Mouse (Mus musculus): ENCODE results near the gene Tmem127. TPM values are rescaled to one million over a fixed set of nuclear protein-coding genes. Genes with fewer than 3 reads are reported as not detected.
"Not testable (repeated sequence)": the region's sequence is repeated elsewhere in the genome, so short reads cannot be mapped to it uniquely, and the experiment has no call there.

Gene Tmem127
- polyA plus RNA-seq, 1 experiment: 73.6 TPM

DNA sequence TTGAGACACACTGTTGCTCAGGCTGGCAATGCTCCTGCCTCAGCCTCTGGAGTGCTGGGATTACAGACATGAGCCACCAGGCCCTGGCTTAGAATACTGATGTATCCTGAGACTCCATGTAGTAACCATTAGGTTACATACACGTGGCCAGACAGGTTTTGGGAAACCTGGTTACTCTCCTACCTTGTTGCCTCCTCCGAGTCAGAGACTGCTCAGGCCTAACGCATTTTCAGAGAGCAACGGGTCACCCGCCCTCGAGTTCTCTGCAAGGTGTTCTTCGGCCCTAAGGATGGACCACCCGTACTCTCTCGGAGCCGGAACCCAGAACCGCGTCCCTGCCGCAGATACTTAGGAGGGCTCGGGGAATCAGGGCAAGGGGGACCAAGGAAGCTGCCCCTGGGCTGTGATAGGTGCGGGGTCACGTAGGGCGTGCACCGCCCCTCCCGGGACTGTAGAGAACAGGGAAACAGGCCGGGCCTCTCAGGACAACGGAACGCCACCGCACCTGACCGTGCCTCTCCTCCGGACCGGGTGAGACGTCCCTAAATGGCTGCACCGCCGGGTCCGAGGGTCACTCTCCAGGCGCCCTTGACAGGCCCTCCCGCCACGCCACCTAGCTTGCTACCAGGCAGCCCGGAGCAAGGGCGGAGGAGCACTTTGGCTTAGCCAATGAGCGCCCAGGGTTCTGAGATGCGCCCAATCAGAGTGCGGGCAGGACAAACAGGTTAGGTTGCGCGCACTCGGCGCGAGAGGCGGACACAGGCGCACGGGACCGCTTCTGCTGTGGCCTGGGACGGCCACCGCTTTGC lies 22.0 kb downstream of the Tmem127 start, which contains the start of gene Stard7:
Gene Stard7 (plus strand): TSS at position 728 of the 809 bp plus-strand sequence.
- peak; percentile 99 for DNase-seq (ENCODE audit: low read depth)
- TF ChIP-seq POLR2A (IDR thresholded peaks at IDR 0.05; ENCODE audit: borderline replicate concordance, extremely low read depth, insufficient read depth, insufficient read length, poor library complexity, severe bottlenecking) (peak; percentile 88; the same call in 1 of the 2 replicates), CTCF (IDR thresholded peaks at IDR 0.05; ENCODE audit: borderline replicate concordance, extremely low read depth, insufficient read depth, insufficient read length) (no peak)

DNA sequence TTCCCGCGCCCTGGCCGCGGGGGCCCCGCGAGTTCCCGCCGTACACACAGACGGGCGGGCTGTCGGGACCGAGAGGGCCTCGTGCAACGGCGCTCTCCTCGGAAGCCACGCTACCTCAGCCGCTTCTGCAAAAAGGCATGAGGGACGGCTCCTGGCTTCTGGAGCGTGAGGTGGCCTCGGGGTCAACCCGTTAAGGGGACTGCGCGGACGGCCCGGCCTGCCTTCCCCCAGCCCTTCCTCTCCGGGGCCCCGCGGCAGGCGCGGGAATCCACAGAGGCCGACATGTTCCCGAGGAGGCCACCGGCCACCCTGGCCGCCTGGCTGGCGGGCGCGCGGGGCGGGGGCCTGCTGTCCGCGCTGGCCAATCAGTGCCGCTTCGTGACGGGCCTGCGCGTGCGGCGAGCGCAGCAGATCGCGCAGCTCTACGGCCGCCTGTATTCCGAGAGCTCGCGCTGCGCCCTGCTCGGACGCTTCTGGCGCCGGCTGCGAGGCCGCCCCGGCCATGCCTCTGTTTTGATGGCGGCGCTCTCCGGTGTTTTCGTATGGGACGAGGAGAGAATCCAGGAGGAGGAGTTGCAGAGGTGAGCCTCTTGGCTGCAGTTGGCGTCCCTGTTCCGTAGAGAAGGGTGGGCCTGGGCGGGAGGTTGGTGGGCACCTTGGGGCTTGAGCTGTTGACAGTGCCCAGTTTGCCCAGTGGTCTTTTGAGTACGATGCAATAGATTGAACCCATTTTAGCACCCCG lies 22.8 kb downstream of the Tmem127 start:
- TF ChIP-seq POLR2A (IDR thresholded peaks at IDR 0.05; ENCODE audit: borderline replicate concordance, extremely low read depth, insufficient read depth, insufficient read length, poor library complexity, severe bottlenecking): peak; percentile 83
- no peak for TF ChIP-seq CTCF (IDR thresholded peaks at IDR 0.05; ENCODE audit: borderline replicate concordance, extremely low read depth, insufficient read depth, insufficient read length)
- peak; percentile 95 for DNase-seq (ENCODE audit: low read depth)

DNA sequence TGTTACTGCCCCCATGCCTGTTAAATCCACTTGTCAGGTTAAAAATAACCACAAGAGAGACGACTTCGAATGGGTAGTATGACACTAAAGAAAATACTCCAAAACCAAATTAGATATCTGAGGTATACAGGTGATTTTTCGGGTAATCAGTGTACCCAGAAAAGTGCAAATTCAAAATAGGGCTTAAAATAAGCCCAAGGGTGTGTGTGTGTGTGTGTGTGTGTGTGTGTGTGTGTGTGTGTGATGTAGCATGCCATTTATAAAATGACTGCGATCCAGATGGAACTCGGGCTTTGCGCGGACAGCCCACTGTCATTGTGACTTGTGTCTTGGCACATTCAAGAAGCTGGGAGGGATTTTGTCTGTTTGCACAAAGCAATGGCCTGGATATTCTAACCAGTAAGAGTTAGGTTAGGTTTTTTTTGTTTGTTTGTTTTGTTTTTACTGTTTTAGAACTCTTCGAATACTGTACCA lies 23.4 kb downstream of the Tmem127 start:
- TF ChIP-seq CTCF (IDR thresholded peaks at IDR 0.05; ENCODE audit: borderline replicate concordance, extremely low read depth, insufficient read depth, insufficient read length) (no peak), POLR2A (IDR thresholded peaks at IDR 0.05; ENCODE audit: borderline replicate concordance, extremely low read depth, insufficient read depth, insufficient read length, poor library complexity, severe bottlenecking) (no peak)
- DNase-seq (ENCODE audit: low read depth): peak; percentile 65

DNA sequence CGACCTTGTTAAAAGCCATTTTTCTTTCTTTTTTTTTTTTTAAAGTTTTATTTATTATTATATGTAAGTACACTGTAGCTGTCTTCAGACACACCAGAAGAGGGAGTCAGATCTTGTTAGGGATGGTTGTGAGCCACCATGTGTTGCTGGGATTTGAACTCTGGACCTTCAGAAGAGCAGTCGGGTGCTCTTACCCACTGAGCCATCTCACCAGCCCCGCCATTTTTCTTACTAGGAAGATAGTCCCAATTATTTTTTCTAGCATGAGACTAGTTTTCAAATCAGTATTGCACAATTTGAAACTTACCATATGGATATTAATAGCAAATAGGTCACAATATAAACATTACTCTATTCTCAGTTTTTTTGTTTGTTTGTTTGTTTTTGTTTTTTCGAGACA lies 24.3 kb downstream of the Tmem127 start:
- DNase-seq (ENCODE audit: low read depth): not testable (repeated sequence)

DNA sequence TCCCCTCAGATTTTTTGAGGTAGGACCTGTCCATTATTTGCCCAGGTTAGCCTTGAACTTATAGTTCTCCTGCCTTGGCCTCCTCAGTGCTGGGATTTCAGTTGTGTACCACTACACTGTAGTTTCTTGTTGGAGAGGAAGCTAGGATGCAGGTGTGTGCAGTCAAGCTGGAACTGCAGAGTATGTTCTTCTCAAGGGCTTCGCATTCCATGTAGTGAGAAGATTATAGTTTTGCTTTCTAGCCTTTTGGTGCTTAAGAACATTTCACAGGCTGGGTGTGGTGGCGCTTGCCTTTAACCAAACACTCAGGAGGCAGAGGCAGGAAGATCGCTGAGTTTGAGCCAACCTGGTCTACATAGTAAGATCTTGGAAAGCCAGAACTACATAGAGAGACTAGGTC lies 25.1 kb downstream of the Tmem127 start:
- DNase-seq (ENCODE audit: low read depth): no peak
- no peak for TF ChIP-seq CTCF (IDR thresholded peaks at IDR 0.05; ENCODE audit: borderline replicate concordance, extremely low read depth, insufficient read depth, insufficient read length)

DNA sequence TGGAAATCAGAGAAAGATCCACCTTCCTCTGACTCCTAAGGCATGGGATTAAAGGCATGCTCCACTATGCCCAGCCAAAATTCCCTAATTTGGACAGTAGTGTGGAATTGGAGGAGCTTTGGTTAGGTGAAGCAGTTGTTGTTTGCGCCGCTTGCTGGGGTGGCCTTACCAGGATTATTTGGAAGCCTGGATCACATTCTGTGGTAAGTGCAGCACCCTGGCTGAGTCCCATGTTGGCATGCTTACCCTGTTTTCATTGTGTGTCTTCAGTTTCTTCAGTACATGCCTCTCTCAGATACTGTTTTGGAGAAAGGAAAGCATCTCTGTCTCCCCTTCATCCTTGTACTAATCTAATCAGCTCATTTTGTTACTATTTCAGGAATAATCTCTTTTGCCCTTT lies 26.9 kb downstream of the Tmem127 start:
- TF ChIP-seq CTCF (IDR thresholded peaks at IDR 0.05; ENCODE audit: borderline replicate concordance, extremely low read depth, insufficient read depth, insufficient read length): no peak
- no peak for TF ChIP-seq POLR2A (IDR thresholded peaks at IDR 0.05; ENCODE audit: borderline replicate concordance, extremely low read depth, insufficient read depth, insufficient read length, poor library complexity, severe bottlenecking)
- DNase-seq (ENCODE audit: low read depth): no peak

DNA sequence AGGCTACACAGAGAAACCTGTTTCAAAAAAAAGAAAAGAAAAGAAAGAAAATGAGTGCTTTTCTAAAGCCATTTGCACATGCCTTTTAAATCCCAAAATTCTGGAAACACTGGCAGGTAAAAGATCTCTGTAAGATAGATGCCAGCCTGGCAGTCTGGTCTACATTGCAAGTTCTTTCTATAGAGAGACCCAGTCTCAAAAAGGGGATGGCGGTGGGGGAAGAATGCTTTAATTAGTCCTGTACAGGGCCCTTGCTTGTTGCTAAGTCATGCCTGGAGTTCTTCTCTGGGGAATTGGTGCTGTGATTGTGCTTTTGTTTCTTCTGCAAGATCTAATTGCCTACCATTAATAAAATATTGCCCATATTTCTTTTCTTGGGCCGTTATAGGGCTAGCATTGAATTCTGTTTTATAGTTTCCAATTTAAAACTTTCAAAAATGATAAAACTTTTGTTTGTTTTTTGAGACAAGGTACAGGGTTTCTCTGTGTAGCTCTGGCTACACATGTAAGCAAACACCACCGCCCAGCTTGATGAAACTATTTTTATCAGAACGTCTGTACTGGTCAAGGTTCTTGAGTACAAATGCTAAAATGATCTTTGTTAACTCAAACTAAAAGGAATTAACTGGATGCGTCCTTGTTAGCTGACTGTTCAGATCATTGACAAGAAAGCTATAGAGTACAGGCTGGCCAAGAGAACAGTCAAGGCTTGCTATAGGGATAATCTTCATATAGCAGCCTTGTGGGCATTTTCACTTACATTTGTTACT lies 28.0 kb downstream of the Tmem127 start:
- TF ChIP-seq CTCF (IDR thresholded peaks at IDR 0.05; ENCODE audit: borderline replicate concordance, extremely low read depth, insufficient read depth, insufficient read length) (no peak), POLR2A (IDR thresholded peaks at IDR 0.05; ENCODE audit: borderline replicate concordance, extremely low read depth, insufficient read depth, insufficient read length, poor library complexity, severe bottlenecking) (no peak)
- no peak for DNase-seq (ENCODE audit: low read depth)

DNA sequence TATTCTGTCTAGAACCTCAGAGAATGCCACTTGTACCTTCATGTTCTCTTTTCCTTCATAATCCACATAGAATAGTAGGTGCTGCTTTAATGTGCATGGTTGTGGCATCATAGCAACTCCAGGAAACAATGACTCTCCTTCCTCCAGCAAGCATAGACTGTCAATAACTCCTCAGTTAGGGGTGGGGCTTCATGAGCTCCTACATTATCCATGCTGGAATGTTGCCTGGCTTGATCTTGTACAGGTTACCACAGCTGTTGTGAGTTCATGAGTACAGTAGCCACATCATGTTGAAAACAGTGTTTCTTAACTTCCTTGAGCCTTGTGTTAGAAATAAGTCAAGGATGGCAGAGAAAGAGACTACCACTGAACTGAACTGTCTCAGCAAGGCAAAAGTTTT lies 30.5 kb downstream of the Tmem127 start:
- no peak for TF ChIP-seq CTCF (IDR thresholded peaks at IDR 0.05; ENCODE audit: borderline replicate concordance, extremely low read depth, insufficient read depth, insufficient read length)
- TF ChIP-seq POLR2A (IDR thresholded peaks at IDR 0.05; ENCODE audit: borderline replicate concordance, extremely low read depth, insufficient read depth, insufficient read length, poor library complexity, severe bottlenecking): no peak
- DNase-seq (ENCODE audit: low read depth): no peak

DNA sequence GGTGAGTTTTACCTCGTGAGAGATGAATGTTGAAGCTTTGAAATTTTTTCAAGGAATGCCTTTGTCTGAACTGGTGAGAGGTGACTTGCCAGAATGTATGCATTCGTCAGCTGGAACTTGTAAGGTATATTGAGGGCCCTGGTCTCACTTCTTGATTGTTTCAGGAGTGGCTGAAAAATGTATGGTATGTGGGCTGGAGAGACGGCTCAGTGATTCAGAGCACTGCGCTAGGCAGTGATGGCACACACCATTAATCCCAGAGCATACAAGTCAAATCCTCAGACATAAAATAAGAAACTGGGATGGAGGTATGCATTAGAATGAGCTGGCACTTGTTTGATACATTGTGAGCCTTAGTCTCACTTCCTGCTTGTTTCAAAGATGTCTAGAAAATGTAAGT lies 44.5 kb downstream of the Tmem127 start:
- TF ChIP-seq CTCF (IDR thresholded peaks at IDR 0.05; ENCODE audit: borderline replicate concordance, extremely low read depth, insufficient read depth, insufficient read length) (no peak), POLR2A (IDR thresholded peaks at IDR 0.05; ENCODE audit: borderline replicate concordance, extremely low read depth, insufficient read depth, insufficient read length, poor library complexity, severe bottlenecking) (no peak)

DNA sequence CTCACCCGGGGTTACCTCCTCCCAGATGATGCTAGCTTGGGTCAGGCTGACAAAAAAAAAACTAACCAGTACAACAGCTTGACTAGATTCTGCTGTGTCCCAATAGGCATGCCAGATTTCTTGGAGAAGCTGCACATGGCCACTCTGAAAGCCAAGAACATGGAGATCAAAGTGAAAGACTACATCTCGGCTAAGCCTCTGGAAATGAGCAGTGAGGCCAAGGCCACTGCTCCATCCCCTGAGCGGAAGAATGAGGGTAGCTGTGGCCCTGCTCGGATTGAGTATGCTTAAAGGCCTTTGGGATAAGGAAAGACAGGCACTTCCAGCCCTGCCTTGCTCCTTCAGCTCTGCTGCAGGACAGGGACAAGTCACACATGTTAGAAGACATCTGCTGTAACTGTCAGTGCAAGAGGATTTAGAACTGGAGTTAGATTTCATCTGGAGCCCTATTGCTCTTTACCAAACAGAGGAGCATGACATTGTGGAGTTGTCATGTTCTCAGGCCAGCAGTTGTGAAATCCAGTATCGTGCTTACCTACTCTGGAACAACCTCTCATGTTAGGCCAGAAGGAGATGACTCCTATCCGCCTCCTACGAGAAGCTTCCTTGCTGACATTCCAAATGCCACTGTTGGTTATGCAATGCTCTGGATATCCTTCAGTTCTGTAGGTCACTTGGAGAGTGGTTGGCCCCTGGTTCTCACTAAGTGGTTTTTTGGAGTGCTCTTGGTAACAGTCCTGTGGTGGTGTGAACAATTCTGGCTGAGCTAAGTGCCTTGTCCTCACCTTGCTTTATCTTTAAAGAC lies 49.5 kb downstream of the Tmem127 start:
- DNase-seq (ENCODE audit: low read depth): no peak
- TF ChIP-seq CTCF (IDR thresholded peaks at IDR 0.05; ENCODE audit: borderline replicate concordance, extremely low read depth, insufficient read depth, insufficient read length) (no peak), POLR2A (IDR thresholded peaks at IDR 0.05; ENCODE audit: borderline replicate concordance, extremely low read depth, insufficient read depth, insufficient read length, poor library complexity, severe bottlenecking) (no peak)

More for the DNA sequence above, 44.5 kb downstream of the Tmem127 start:
- DNase-seq (ENCODE audit: low read depth): no peak

DNA sequence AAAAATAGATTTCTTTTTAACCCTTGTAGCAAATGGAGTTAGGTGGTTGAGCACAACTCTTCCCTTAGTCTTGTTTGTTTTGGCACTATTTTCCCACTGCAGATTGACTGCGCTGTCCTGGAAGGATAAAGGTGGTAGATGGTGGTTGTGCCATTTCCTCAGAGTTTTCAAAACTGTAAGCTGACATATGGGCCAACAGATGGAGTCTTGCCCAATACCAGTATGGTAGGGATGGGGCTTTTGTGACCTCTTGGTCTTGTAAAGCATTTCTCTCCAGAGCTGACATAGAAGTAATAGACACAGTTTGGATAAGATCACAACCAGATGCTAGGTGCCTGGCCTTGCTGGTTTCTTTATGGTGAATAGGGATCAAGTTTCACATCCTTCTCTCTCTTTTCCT lies 50.3 kb downstream of the Tmem127 start:
- TF ChIP-seq CTCF (IDR thresholded peaks at IDR 0.05; ENCODE audit: borderline replicate concordance, extremely low read depth, insufficient read depth, insufficient read length) (no peak), POLR2A (IDR thresholded peaks at IDR 0.05; ENCODE audit: borderline replicate concordance, extremely low read depth, insufficient read depth, insufficient read length, poor library complexity, severe bottlenecking) (no peak)
- no peak for DNase-seq (ENCODE audit: low read depth)
